Mouse (Mus musculus): ENCODE data around the gene Rph3a. TPM values are rescaled to one million over a fixed set of nuclear protein-coding genes. Genes with fewer than 3 reads are reported as not detected.

Gene Rph3a
- polyA plus RNA-seq (2012; rRNA removed) = 0.23 and 0.26 TPM in 2 replicates

- WGBS = 74% methylated on average over 12 of the region's 12 CpGs
- TF ChIP-seq CTCF (IDR thresholded peaks at IDR 0.05; ENCODE audit: borderline replicate concordance, control insufficient read depth, extremely low read depth, insufficient read depth, low read length, poor library complexity) = no peak
- no peak for TF ChIP-seq POLR2A (IDR thresholded peaks at IDR 0.05; ENCODE audit: control insufficient read depth, extremely low read depth, insufficient read depth, low read length, poor library complexity)
- H3K36me3 ChIP-seq (ENCODE audit: control insufficient read depth, insufficient read depth, low read length) = no peaks in the 10 kb centered on the region
- DNase-seq = no peak
- no peak within 1 kb of the TSS for H3K27ac ChIP-seq (ENCODE audit: control insufficient read depth, insufficient read depth, low read length)
- H3K4me1 ChIP-seq (replicated peaks; ENCODE audit: control insufficient read depth, insufficient read depth, low read length) = no peaks in the 10 kb centered on the region
- H3K27me3 ChIP-seq (ENCODE audit: control insufficient read depth, insufficient read depth, low read length) = no peaks in the 10 kb centered on the region
- H3K4me3 ChIP-seq (ENCODE audit: control insufficient read depth, insufficient read depth, low read length) = no peak within 1 kb of the TSS
These were observed at the start of gene Rph3a for GRCm38 (mm10) chr5:121009811-121010569. Rph3a (minus strand) TSS chr5:121010092.

- H3K27ac ChIP-seq (ENCODE audit: control insufficient read depth, insufficient read depth, low read length) = no peak overlapping the region
- H3K4me1 ChIP-seq (replicated peaks; ENCODE audit: control insufficient read depth, insufficient read depth, low read length) = no peaks in the 10 kb centered on the region
- no peaks in the 10 kb centered on the region for H3K36me3 ChIP-seq (ENCODE audit: control insufficient read depth, insufficient read depth, low read length)
- no peak overlapping the region for H3K4me3 ChIP-seq (ENCODE audit: control insufficient read depth, insufficient read depth, low read length)
- DNase-seq = no peak
- no peaks in the 10 kb centered on the region for H3K27me3 ChIP-seq (ENCODE audit: control insufficient read depth, insufficient read depth, low read length)
- TF ChIP-seq POLR2A (IDR thresholded peaks at IDR 0.05; ENCODE audit: control insufficient read depth, extremely low read depth, insufficient read depth, low read length, poor library complexity) (no peak), CTCF (IDR thresholded peaks at IDR 0.05; ENCODE audit: borderline replicate concordance, control insufficient read depth, extremely low read depth, insufficient read depth, low read length, poor library complexity) (no peak)
- WGBS = 91% methylated on average over 11 of the region's 11 CpGs
These were observed 48.4 kb upstream of the Rph3a start for GRCm38 (mm10) chr5:121058261-121058660.

DNA sequence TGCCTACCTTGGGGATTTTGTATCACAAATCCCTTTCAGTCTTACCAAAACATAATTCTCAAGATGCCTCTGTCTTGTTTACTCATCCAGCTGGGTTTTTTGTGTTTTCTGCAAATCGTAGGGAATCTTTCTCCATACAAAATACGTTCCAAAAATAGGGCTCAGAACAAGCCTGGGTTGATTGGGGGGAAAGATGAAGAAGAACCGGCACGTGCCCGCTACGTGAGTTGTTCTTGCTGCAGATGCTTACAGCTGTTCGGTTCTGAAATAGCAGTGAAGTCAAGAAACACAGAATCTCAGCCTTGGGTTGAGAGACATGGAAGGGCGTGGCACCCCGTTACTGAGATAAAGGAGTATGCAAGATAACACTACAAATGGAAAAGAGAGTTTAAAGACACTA, 44.0 kb upstream of the Rph3a start:
- DNase-seq = no peak
- Histone ChIP-seq H3K27me3 (ENCODE audit: control insufficient read depth, insufficient read depth, low read length) (no peaks in the 10 kb centered on the region), H3K4me1 (replicated peaks; ENCODE audit: control insufficient read depth, insufficient read depth, low read length) (no peaks in the 10 kb centered on the region), H3K4me3 (ENCODE audit: control insufficient read depth, insufficient read depth, low read length) (no peak overlapping the region), H3K36me3 (ENCODE audit: control insufficient read depth, insufficient read depth, low read length) (no peaks in the 10 kb centered on the region), H3K27ac (ENCODE audit: control insufficient read depth, insufficient read depth, low read length) (no peak overlapping the region)
- TF ChIP-seq CTCF (IDR thresholded peaks at IDR 0.05; ENCODE audit: borderline replicate concordance, control insufficient read depth, extremely low read depth, insufficient read depth, low read length, poor library complexity) (no peak), POLR2A (IDR thresholded peaks at IDR 0.05; ENCODE audit: control insufficient read depth, extremely low read depth, insufficient read depth, low read length, poor library complexity) (no peak)
- 87% methylated on average over 9 of the region's 9 CpGs for WGBS

- H3K27me3 ChIP-seq (ENCODE audit: control insufficient read depth, insufficient read depth, low read length) = no peaks in the 10 kb centered on the region
- no peak for TF ChIP-seq CTCF (IDR thresholded peaks at IDR 0.05; ENCODE audit: borderline replicate concordance, control insufficient read depth, extremely low read depth, insufficient read depth, low read length, poor library complexity)
- no peak for TF ChIP-seq POLR2A (IDR thresholded peaks at IDR 0.05; ENCODE audit: control insufficient read depth, extremely low read depth, insufficient read depth, low read length, poor library complexity)
- H3K4me3 ChIP-seq (ENCODE audit: control insufficient read depth, insufficient read depth, low read length) = no peak overlapping the region
- H3K36me3 ChIP-seq (ENCODE audit: control insufficient read depth, insufficient read depth, low read length) = no peaks in the 10 kb centered on the region
- DNase-seq = no peak
- no peak overlapping the region for H3K27ac ChIP-seq (ENCODE audit: control insufficient read depth, insufficient read depth, low read length)
- no peaks in the 10 kb centered on the region for H3K4me1 ChIP-seq (replicated peaks; ENCODE audit: control insufficient read depth, insufficient read depth, low read length)
- 78% methylated on average over 9 of the region's 9 CpGs for WGBS
These were observed 31.9 kb upstream of the Rph3a start for GRCm38 (mm10) chr5:121041791-121042190.

DNA sequence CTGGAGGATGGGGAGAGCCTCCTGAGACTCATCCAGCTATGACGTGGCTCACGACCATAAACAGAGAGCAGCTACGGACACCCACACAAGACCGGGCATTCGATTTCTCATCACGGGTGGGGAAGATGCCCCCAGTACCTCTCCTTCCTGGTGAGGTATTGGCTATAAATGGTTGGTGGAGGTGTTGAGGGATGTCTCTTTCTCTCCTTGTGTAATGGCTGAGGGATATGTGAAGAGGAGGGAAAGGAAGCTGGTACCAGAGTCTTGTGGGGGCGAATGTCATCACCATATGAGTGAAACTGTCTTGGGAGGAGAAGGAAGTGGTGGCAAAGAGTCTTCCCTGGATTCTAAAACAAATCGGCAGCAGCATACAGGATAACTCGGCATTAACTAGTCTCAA, 29.6 kb upstream of the Rph3a start:
- H3K27ac ChIP-seq (ENCODE audit: control insufficient read depth, insufficient read depth, low read length) = no peak overlapping the region
- no peaks in the 10 kb centered on the region for H3K27me3 ChIP-seq (ENCODE audit: control insufficient read depth, insufficient read depth, low read length)
- 88% methylated on average over 9 of the region's 9 CpGs for WGBS
- H3K4me1 ChIP-seq (replicated peaks; ENCODE audit: control insufficient read depth, insufficient read depth, low read length) = no peaks in the 10 kb centered on the region
- TF ChIP-seq CTCF (IDR thresholded peaks at IDR 0.05; ENCODE audit: borderline replicate concordance, control insufficient read depth, extremely low read depth, insufficient read depth, low read length, poor library complexity) (no peak), POLR2A (IDR thresholded peaks at IDR 0.05; ENCODE audit: control insufficient read depth, extremely low read depth, insufficient read depth, low read length, poor library complexity) (no peak)
- H3K36me3 ChIP-seq (ENCODE audit: control insufficient read depth, insufficient read depth, low read length) = no peaks in the 10 kb centered on the region
- no peak overlapping the region for H3K4me3 ChIP-seq (ENCODE audit: control insufficient read depth, insufficient read depth, low read length)
- no peak for DNase-seq

DNA sequence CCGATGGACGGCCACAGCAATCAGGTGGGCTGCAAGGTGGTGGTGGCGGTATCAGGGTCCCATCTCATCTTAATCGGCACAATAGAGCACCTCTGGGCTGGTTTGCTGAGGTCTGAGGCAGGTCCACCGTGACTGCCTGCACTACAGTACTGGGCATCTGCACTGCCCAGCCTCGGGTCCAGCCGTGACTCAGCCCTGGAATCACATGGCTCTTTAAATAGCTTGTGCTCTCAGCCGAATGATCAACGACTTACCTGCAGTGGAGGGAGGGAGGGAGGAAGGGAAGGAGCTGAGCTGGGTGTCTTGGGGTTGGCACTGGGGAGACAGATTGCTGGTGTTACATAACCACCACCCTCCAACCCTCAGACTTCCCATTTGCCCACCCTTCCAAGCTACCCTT, 20.3 kb upstream of the Rph3a start:
- Histone ChIP-seq H3K4me1 (replicated peaks; ENCODE audit: control insufficient read depth, insufficient read depth, low read length) (no peaks in the 10 kb centered on the region), H3K4me3 (ENCODE audit: control insufficient read depth, insufficient read depth, low read length) (no peak overlapping the region), H3K36me3 (ENCODE audit: control insufficient read depth, insufficient read depth, low read length) (no peaks in the 10 kb centered on the region), H3K27ac (ENCODE audit: control insufficient read depth, insufficient read depth, low read length) (no peak overlapping the region), H3K27me3 (ENCODE audit: control insufficient read depth, insufficient read depth, low read length) (no peaks in the 10 kb centered on the region)
- WGBS = 72% methylated on average over 9 of the region's 9 CpGs
- no peak for DNase-seq
- TF ChIP-seq CTCF (IDR thresholded peaks at IDR 0.05; ENCODE audit: borderline replicate concordance, control insufficient read depth, extremely low read depth, insufficient read depth, low read length, poor library complexity) (no peak), POLR2A (IDR thresholded peaks at IDR 0.05; ENCODE audit: control insufficient read depth, extremely low read depth, insufficient read depth, low read length, poor library complexity) (no peak)
